Mouse (Mus musculus) kidney, embryonic 16.5 days (tissue): Measurements from ENCODE around the gene Spata13. TPM values are rescaled to one million over a fixed set of nuclear protein-coding genes. Genes with fewer than 3 reads are reported as not detected.
A peak's percentile ranks its signal among the peaks of the same experiment; 100 is the strongest.

Source experiments
- ATAC-seq: fragments of 200-750 bp; cut with Nextera tagmentation; 2 replicates; pipeline ENCODE4 v1.8.0; 2017; ENCODE audit warnings: moderate TSS enrichment; ENCODE audit not compliant: low FRiP score, low TSS enrichment
- H3K27ac ChIP-seq: fragments of 300-500 bp; sonication (generic); 2 replicates; pipeline ENCODE4 v1.5.1; 2014; ENCODE audit warnings: low read length
- H3K27me3 ChIP-seq: fragments of 300-500 bp; sonication (generic); 2 replicates; pipeline ENCODE4 v1.6.1; 2014; ENCODE audit warnings: low read length, control low read depth, mixed read lengths; ENCODE audit not compliant: insufficient read depth
- H3K36me3 ChIP-seq: fragments of 300-500 bp; sonication (generic); 2 replicates; pipeline ENCODE4 v1.6.1; 2014; ENCODE audit warnings: low read length, control low read depth, mixed read lengths; ENCODE audit not compliant: insufficient read depth
- H3K4me1 ChIP-seq: fragments of 300-500 bp; sonication (generic); 2 replicates; pipeline ENCODE4 v1.6.1; 2014; ENCODE audit warnings: low read length, control low read depth, mixed read lengths; ENCODE audit not compliant: insufficient read depth
- H3K4me2 ChIP-seq: fragments of 300-500 bp; sonication (generic); replicated peaks from 2 replicates; pipeline ENCODE4 v1.6.1; 2014; ENCODE audit warnings: low read depth, low read length
- H3K4me3 ChIP-seq: fragments of 300-500 bp; sonication (generic); 2 replicates; pipeline ENCODE4 v1.5.1; 2014; ENCODE audit warnings: mild to moderate bottlenecking, low read length
- H3K9ac ChIP-seq: fragments of 300-500 bp; sonication (generic); replicated peaks from 2 replicates; pipeline ENCODE4 v1.6.1; 2014; ENCODE audit warnings: low read length
- H3K9me3 ChIP-seq: fragments of 300-500 bp; sonication (generic); 2 replicates; pipeline ENCODE4 v1.6.1; 2016; ENCODE audit warnings: low read length, control low read depth
- WGBS: fragments of 180-500 bp; shearing (Covaris S2); extraction: QIAGEN DNeasy Blood & Tissue Kit; methylation state at CpG from one replicate; pipeline ENCODE4 v1.1.7; 2014; 5-methylcytosine and 5-hydroxymethylcytosine counted together
- polyA plus RNA-seq: library from polyadenylated mRNA; unstranded; fragments of >200 nt; fragmentation: Nextera tagmentation; extraction: Ambion mirVana; gene quantifications from 2 replicates; pipeline ENCODE4 v1.2.1, GENCODE M21; 2015

Spata13 gene
- polyA plus RNA-seq = 67.5 and 68.1 TPM in 2 replicates

- peak; percentile 92 for ATAC-seq
- peaks cover 43% of the 10 kb centered on the region for H3K4me1 ChIP-seq
- H3K9ac ChIP-seq = peak within 1 kb of the TSS; percentile 79
- H3K9me3 ChIP-seq = no peaks in the 10 kb centered on the region
- H3K36me3 ChIP-seq = no peaks in the 10 kb centered on the region
- WGBS = under 1% methylated on average over 48 of the region's 50 CpGs
- H3K27ac ChIP-seq = peak within 1 kb of the TSS; percentile 90
- peak within 1 kb of the TSS; percentile 74 for H3K4me3 ChIP-seq
- peak within 1 kb of the TSS; percentile 85 for H3K4me2 ChIP-seq
- peaks cover 18% of the 10 kb centered on the region; the same call in 1 of the 2 replicates for H3K27me3 ChIP-seq
These were observed at the start of gene Spata13 for GRCm38 (mm10) chr14:60633961-60634864. Spata13 (plus strand) TSS chr14:60634001.

- no peaks in the 10 kb centered on the region for H3K27me3 ChIP-seq
- H3K9me3 ChIP-seq = no peaks in the 10 kb centered on the region
- H3K4me3 ChIP-seq = no peak overlapping the region
- H3K27ac ChIP-seq = peak overlapping the region; percentile 44
- H3K4me2 ChIP-seq = no peak overlapping the region
- ATAC-seq = peak; percentile 91
- 56% methylated on average over 15 of the region's 15 CpGs for WGBS
- no peak overlapping the region for H3K9ac ChIP-seq
- peaks cover 24% of the 10 kb centered on the region for H3K4me1 ChIP-seq
- H3K36me3 ChIP-seq = no peaks in the 10 kb centered on the region
These were observed 46.9 kb upstream of the Spata13 start for GRCm38 (mm10) chr14:60586687-60587453.

GRCm38 (mm10) chr14:60589001-60589400, 44.8 kb upstream of the Spata13 start:
- no peaks in the 10 kb centered on the region for H3K36me3 ChIP-seq
- no peak overlapping the region for H3K4me2 ChIP-seq
- no peak overlapping the region for H3K4me3 ChIP-seq
- no peak overlapping the region for H3K27ac ChIP-seq
- H3K9me3 ChIP-seq = no peaks in the 10 kb centered on the region
- no peak overlapping the region for H3K9ac ChIP-seq
- 67% methylated on average over 2 of the region's 2 CpGs for WGBS
- H3K4me1 ChIP-seq = peaks cover 36% of the 10 kb centered on the region
- no peaks in the 10 kb centered on the region for H3K27me3 ChIP-seq
- no peak for ATAC-seq

- H3K9ac ChIP-seq = no peak overlapping the region
- WGBS = 68% methylated on average over 5 of the region's 5 CpGs
- no peak overlapping the region for H3K4me3 ChIP-seq
- ATAC-seq = no peak
- H3K4me2 ChIP-seq = no peak overlapping the region
- no peaks in the 10 kb centered on the region for H3K36me3 ChIP-seq
- H3K4me1 ChIP-seq = peaks cover 38% of the 10 kb centered on the region
- H3K9me3 ChIP-seq = no peaks in the 10 kb centered on the region
- H3K27me3 ChIP-seq = no peaks in the 10 kb centered on the region
- H3K27ac ChIP-seq = peak overlapping the region; percentile 53
These were observed 41.5 kb upstream of the Spata13 start for GRCm38 (mm10) chr14:60592339-60592738.

GRCm38 (mm10) chr14:60592822-60593221, 41.0 kb upstream of the Spata13 start:
- ATAC-seq = no peak
- peaks cover 38% of the 10 kb centered on the region for H3K4me1 ChIP-seq
- no peak overlapping the region; the same call in 1 of the 2 replicates for H3K9ac ChIP-seq
- no peaks in the 10 kb centered on the region for H3K9me3 ChIP-seq
- no peaks in the 10 kb centered on the region for H3K27me3 ChIP-seq
- H3K27ac ChIP-seq = peak overlapping the region; percentile 53
- H3K4me2 ChIP-seq = no peak overlapping the region
- no peak overlapping the region for H3K4me3 ChIP-seq
- WGBS = 42% methylated on average over 7 of the region's 7 CpGs
- no peaks in the 10 kb centered on the region for H3K36me3 ChIP-seq

- H3K4me3 ChIP-seq = no peak overlapping the region
- 0% methylated on average over 4 of the region's 4 CpGs for WGBS
- ATAC-seq = peak; percentile 79
- no peaks in the 10 kb centered on the region for H3K36me3 ChIP-seq
- H3K27me3 ChIP-seq = no peaks in the 10 kb centered on the region
- H3K4me1 ChIP-seq = peaks cover 33% of the 10 kb centered on the region
- H3K27ac ChIP-seq = peak overlapping the region; percentile 92
- peak overlapping the region; percentile 56 for H3K9ac ChIP-seq
- H3K9me3 ChIP-seq = no peaks in the 10 kb centered on the region
- peak overlapping the region; percentile 36 for H3K4me2 ChIP-seq
These were observed 36.2 kb upstream of the Spata13 start for GRCm38 (mm10) chr14:60597571-60597970.

GRCm38 (mm10) chr14:60599044-60599443, 34.8 kb upstream of the Spata13 start:
- Histone ChIP-seq H3K27me3 (no peaks in the 10 kb centered on the region), H3K9me3 (no peaks in the 10 kb centered on the region), H3K4me2 (no peak overlapping the region), H3K9ac (no peak overlapping the region), H3K36me3 (no peaks in the 10 kb centered on the region), H3K27ac (peak overlapping the region; percentile 92), H3K4me1 (peaks cover 29% of the 10 kb centered on the region), H3K4me3 (no peak overlapping the region)
- no peak for ATAC-seq
- 59% methylated on average over 2 of the region's 2 CpGs for WGBS

- Histone ChIP-seq H3K27me3 (no peaks in the 10 kb centered on the region), H3K9me3 (no peaks in the 10 kb centered on the region), H3K4me3 (no peak overlapping the region), H3K4me1 (peaks cover 9% of the 10 kb centered on the region; the same call in 1 of the 2 replicates), H3K4me2 (no peak overlapping the region), H3K36me3 (no peaks in the 10 kb centered on the region), H3K27ac (no peak overlapping the region), H3K9ac (no peak overlapping the region)
- ATAC-seq = no peak
- 84% methylated on average over 2 of the region's 2 CpGs for WGBS
These were observed 28.2 kb upstream of the Spata13 start for GRCm38 (mm10) chr14:60605564-60605963.

- H3K27ac ChIP-seq = no peak overlapping the region
- WGBS = 61% methylated on average over 4 of the region's 4 CpGs
- peaks cover 9% of the 10 kb centered on the region; the same call in 1 of the 2 replicates for H3K4me1 ChIP-seq
- no peaks in the 10 kb centered on the region for H3K27me3 ChIP-seq
- no peak overlapping the region for H3K9ac ChIP-seq
- H3K4me2 ChIP-seq = no peak overlapping the region
- H3K9me3 ChIP-seq = no peaks in the 10 kb centered on the region
- H3K4me3 ChIP-seq = no peak overlapping the region
- H3K36me3 ChIP-seq = no peaks in the 10 kb centered on the region
- ATAC-seq = no peak
These were observed 27.6 kb upstream of the Spata13 start for GRCm38 (mm10) chr14:60606194-60606593.
